Mouse (Mus musculus) adrenal gland, adult 8-10 months (tissue): ENCODE data around the gene Mkrn1. TPM values are rescaled to one million over a fixed set of nuclear protein-coding genes. Genes with fewer than 3 reads are reported as not detected.
"Not testable (repeated sequence)": the region's sequence is repeated elsewhere in the genome, so short reads cannot be mapped to it uniquely, and the experiment has no call there.

Experiments
- DNase-seq: peaks from one replicate; pipeline ENCODE4 v3.0.0; 2022
- total RNA-seq, 4 experiments: library from RNA; stranded (reverse); gene quantifications; 2 replicates each; pipeline ENCODE4 v1.2.4; 2022

Mkrn1 gene
- total RNA-seq, 4 experiments from 2014 or later, result 69.0 to 90.4 (median 76.6) TPM

DNA sequence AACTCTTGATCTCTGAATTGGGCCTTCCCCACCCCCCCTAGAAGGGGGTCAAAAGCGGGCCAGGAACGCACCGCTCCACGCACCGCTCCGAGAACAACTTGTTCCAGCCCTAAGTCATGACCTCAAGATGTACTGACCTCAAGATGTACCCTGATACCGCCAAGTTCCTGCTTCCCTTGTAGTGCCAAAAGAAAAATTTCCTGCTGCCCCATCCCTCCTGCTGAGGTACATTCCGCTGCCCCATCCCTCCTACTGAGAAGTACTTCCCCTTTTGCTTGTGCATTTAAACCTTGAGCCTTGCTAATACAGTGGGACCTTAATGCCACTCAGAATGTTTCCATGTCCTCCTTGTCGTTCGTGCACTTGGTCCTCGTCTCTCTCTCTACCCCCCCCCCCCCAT lies 10.5 kb upstream of the Mkrn1 start:
- no peak for DNase-seq

DNA sequence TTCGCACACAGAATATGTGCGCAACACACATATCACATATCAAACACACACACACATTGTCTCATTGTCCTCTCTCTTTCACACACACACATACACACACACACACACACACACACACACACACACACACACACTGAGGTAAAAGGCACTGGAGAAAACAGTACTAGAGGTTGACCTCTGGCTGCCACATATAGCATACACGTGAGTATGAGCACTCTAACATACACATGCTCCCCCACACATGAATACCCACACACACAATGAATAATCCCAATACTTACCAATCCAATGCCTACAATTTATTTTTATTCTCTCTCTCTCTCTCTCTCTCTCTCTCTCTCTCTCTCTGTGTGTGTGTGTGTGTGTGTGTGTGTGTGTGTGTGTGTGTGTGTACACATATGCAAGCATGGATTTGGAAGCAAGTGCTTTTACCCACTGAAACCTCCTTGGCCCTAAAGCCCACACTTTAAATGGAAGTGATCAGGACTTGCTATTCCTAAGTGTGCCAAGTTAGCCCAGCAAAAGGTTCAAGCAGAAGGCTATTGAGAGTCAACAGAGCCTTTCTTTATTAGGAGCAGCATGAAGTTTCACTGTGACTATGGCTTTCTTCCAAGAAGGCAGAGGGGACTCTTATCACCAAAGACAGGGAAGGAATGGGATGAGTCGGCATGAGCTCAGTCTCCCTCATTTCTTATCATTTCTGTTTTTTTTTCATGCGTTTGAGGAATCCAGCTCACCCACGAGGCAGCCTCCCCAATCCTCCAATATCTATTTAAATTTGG lies 8.9 kb upstream of the Mkrn1 start:
- DNase-seq, result no peak

DNA sequence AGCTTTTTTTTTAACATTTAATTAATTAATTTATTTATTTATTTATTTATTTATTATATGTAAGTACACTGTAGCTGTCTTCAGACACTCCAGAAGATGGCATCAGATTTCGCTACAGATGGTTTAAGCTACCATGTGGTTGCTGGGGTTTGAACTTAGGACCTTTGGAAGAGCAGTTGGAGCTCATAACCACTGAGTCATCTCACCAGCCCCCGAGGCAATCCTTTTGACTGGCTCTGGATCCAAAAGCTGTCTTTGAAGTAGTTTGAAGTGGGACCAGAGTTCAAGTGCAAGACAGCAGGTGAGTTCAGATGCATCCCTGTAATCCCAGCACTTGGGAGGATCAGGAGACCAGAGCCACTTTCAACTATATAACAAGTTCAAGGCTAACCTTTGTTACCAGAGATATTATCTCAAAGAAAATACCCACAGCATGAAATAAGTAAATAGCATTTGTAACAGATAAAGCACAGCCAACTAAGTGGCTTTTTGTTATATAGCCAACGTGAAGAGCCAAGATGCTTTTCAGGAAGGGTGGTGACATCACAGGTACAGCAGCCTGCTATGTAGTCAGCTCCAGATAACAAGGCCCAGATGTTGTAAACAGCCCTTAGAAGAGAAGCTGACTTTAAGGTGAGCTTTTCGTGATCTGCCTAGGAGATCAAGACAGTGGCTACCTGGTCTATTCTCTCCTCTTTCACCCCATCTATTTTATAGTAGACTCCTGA lies 7.2 kb upstream of the Mkrn1 start:
- DNase-seq, result no peak

DNA sequence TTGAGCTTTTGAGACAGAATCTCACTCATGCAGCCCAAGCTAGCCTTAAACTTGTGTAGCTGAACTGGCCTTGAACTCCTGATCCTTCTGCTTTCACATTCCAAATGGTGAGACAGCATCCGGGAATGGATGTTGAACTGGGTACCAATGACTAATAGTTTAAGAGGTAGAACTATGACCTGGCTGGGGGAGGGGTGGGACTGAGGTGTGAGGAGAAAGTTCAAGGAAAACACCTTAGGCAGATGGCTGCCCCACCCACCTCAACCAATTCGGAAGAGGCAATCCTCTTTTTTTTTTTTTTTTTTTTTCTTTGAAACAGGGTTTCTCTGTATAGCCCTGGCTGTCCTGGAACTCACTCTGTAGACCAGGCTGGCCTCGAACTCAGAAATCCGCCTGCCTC lies 6.5 kb upstream of the Mkrn1 start:
- DNase-seq, result no peak

DNA sequence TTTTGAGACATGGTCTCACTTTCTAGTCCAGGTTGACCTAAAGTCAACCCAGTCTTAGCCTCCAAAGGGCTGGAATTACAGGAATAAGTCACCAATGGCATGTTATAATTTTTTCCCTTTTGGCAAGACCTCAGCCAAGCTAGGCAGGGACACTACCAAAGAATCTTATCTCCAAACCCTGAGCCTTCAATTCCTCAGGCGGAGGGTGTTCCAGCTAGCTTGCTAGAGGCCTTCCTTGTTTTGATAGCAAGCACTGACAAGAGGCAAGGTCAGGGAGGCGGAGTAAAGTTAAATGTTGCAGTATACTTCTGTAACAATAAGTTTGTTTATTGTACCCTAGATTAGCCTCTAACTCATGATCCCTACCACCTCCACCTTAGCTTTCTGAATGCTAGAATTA lies 4.9 kb upstream of the Mkrn1 start:
- DNase-seq, result no peak

DNA sequence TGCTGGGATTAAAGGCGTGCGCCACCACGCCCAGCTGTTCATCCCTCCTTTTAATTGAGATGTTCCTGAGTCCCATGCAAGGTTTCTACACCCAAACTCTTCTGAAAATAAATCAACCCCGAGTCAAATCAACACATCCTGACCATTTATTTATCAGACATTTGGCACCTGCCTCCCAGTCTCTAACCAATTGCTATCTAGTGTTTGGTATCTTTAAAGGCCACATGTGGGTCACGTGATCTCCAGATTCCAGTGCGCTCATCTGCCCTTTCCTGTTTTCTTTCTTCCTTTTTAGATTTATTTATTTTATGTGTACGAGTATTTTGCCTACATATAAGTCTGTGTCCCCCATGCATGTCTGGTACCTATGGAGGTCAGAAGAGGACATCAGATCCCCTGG lies 3.4 kb upstream of the Mkrn1 start:
- no peak for DNase-seq

DNA sequence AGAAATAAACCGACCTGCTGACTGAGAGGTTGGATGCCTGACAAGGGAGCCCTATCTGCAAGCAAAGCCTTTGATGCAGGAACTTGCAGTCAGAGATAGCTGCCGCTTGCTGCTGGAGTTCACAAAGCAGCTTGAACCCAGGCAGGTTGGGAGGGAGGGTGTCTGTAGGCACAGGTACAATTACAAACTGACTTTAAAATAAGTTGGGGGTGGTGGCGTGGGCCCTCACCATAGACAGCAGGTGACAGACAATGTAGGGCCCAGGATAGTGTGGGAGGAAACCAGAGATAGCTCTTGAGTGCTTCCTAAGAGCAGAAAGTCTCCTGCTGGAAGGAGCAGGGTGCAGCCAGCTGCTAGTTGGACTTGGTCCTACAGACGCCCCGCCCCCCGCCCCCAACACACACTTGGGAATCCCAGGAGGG lies 2.9 kb upstream of the Mkrn1 start:
- DNase-seq, result no peak

DNA sequence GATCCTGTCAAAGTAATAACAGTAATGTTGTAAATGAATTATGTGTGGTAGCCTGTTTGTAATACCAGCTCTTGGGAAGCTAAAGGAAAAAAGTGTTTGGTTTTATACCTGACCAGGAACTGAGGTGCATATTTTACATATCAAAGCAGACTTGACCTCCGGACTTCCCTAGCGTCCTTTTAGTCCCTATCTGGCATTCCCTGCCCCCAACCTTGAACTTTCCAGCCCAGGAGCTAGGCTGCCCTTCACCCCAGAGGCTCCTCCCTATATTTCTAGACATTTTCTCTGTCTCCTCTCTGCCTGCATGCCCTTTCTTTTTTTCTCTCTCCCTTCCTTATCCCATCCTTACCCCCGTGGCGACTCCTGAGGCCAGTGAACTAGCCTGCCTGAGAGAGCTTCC lies 605 bp upstream of the Mkrn1 start:
- DNase-seq, result no peak

DNA sequence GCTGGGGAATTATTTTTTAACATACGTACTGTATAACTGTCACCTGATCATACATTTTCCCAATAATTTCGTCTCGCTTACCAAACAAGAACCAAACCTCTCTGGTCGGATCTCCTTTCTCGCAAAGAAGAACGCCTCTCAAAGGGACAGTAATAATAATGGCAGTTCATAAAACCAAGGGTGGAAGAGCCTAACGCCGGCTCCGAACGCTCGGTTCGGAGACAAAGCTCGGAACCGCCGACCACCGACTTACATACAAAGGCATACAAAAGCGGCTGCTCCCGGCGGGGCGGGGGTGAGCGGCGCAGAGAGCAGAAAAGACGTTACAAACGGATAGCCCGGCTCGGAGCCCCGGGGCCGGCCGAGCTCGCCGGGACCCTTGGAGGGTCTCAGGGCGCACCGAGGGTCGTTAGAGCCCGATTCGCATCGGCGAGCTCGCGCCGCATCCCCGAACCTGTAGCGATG lies 844 bp downstream of the Mkrn1 start:
- DNase-seq, result peak; percentile 22

DNA sequence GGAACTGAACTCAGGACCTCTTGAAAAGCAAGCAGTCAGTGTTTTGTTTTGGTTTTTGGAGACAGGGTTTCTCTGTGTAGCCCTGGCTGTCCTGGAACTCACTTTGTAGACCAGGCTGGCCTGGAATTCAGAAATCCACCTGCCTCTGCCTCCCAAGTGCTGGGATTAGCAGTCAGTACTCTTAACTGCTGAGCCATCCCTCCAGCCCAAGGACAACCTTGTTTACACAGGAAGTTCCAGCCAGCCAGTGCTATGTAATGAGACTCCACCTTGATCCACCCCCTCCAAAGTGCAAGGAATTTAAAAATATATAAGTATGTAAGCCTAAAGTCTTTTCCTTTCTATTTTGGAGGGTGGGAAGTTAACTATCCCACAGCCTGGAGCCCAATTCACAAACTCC lies 3.6 kb downstream of the Mkrn1 start:
- not testable (repeated sequence) for DNase-seq

DNA sequence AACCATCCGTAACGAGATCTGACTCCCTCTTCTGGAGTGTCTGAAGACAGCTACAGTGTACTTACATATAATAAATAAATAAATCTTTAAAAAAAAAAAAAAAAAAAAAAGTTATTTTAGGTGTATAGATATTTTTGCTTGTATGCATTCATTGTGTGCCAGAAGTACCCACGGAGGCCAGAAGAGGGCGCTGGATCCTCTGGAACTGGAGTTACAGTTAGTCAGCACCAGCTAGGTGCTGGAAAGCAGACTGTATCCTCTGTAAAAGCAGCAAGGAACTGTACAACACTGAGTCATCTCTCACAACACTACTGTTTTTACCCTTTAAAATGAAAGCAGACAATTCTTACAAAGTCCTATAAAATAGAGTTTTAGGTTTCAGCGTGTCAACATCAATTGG lies 4.5 kb downstream of the Mkrn1 start:
- DNase-seq, result peak; percentile 44

DNA sequence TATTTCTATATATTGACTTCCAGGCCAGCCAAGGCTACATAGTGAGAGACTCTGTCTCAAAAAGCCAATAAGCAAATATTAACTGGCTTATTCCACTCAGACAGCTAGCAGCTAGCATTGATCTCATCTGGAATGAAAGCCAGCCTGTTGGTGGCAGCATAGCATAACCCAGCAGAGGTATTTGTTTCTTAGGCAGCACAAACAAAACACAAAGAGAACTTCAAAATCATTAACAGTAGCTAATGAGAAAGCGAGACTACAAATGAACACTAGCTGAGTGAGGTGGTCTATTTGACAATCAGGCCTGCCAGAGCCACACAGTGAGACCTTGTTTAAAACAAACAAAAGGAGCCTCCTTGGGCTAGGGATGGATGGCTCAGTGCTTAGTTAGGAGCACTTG lies 6.2 kb downstream of the Mkrn1 start:
- no peak for DNase-seq

DNA sequence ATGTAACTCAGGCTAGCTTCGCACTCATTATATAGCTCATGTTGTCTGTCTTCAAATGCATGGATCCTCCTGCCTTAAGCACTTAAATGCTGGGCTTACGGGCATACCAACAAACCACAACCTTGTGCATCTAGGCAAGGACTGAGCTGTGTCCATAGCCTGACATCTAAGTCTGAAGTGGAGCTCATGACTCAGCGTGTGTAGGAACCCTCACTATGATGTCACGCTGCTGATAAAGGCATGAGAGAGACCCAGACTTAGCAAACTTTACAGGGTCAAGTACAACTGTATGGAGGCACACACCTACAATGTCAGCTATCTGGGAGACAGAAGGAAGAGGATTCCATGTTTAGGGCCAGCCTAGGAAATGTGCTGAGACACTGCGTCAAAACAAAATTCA lies 13.8 kb downstream of the Mkrn1 start:
- no peak for DNase-seq

DNA sequence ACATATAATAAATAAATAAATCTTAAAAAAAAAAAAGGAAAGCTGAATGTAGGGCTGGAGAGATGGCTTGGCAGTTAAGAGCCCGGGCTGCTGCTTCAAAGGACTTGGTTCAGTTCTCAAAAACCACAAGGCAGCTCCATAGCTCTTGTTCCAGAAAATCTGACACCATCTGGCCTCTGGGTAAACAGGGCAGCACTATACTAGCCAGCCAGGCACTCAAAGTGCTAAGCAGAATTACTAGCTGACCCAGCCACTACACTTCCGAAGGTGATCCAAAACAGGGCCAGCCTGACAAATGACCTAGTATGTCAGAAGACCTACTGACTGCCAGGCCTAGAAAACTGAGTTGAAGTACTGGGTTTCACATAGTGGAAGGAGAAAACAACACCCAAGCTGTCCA lies 17.1 kb downstream of the Mkrn1 start:
- DNase-seq, result no peak

DNA sequence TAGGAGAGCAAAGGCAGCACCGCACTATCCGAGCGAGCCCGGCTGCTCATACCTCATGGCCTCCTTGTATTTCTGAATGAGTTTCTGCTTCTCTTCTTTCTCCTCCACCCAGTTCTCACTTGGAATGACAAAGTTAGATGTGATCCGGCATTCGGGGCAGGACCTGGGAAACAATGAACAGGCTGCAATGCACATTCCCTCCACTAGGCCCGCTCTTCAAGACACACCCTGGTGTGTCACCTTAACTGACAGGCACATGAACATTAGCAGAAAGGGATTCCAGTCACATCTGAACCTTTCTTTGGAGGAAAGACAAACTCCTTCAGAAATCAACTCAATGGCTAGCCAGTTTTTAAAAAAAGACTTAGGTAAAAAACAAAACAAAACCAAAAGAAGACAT lies 19.9 kb downstream of the Mkrn1 start:
- DNase-seq, result no peak

DNA sequence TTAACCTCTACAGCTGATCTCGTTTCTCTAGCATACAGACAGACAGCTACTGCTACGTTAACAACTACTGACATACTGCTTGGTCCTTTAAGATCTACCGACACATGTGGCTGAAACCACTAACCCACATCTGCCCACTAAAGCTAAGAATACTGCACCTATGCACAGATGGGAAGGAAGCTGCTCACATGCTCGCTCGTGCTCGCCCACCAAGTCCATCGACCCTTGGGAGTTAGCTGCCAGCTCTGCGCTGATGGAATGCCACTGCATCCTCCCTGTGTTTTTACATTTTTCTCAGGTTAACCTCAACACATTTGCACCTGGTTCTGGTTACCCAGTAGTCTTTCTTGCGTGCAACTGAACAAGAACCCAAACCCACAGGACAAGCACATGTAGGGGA lies 21.9 kb downstream of the Mkrn1 start:
- no peak for DNase-seq

DNA sequence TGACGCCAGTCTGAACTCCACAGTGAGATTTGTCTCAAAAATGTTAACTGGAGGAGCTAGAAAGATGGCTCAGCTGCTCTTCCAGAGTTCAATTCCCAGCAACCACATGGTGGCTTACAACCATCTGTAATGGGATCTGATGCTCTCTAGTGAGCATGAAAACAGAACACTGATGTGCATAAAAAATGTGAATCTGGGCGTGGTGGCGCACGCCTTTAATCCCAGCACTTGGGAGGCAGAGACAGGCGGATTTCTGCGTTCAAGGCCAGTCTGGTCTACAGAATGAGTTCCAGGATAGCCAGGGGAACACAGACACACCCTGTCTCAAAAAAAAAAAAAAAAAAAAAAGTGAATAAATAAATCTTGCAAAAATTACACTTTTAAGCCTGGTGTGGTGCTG lies 23.2 kb downstream of the Mkrn1 start:
- DNase-seq, result no peak

DNA sequence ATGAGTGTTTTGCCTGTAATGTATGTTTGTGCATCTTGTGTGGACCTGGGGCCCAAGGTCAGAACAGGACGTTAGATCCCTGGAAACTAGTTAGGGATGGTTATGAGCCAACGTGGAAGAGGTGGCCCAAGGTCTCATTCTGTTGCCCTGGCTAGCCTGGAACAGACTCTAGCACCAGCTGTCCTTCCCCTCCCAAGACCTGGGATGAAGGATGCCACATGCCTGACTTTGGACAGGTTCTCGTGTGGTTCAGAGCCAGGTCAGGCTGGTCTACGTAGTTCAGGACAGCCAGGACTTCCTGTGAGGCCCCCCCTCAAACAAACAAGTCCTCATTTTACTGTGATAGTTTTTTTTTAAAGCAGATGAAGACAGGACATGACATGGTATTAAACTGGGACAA lies 24.3 kb downstream of the Mkrn1 start:
- no peak for DNase-seq

DNA sequence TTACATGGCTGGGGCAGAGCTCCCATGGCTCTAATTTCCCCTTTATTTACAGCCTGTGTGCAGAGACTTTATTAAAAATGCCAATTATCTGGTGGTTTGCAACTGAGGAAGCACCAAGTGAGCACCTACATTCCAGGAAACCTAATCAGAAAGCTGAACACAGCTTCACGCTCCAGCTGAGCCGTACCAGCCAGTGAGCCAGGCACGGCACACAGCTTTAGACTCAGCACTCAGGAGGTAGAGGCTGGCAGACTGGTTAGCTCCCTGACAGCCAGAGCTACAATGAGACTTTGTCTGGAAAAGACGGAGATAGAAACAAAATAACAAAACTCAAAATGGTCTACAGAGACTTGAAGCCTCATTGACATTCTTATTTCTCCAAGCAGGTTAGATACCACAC lies 24.8 kb downstream of the Mkrn1 start:
- DNase-seq, result no peak

DNA sequence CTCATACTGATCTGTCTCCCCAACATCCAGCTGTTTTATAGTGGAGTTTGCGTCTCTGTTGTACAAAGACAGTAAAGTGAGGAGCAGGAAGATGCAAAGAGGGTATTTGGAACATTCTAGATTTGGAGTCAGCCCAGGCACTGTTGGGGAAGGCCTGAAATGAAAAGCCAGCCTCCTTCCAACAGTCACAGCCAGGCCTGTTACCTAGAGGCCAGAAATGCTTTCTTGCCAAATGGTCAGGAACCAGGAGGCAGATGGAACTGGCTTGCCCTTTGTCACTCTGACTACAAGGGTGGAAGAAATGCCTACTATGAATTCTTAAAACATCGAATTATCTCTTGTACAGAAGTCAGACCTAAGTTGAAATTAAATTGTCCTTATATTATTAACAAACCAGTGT lies 30.3 kb downstream of the Mkrn1 start:
- DNase-seq, result no peak

DNA sequence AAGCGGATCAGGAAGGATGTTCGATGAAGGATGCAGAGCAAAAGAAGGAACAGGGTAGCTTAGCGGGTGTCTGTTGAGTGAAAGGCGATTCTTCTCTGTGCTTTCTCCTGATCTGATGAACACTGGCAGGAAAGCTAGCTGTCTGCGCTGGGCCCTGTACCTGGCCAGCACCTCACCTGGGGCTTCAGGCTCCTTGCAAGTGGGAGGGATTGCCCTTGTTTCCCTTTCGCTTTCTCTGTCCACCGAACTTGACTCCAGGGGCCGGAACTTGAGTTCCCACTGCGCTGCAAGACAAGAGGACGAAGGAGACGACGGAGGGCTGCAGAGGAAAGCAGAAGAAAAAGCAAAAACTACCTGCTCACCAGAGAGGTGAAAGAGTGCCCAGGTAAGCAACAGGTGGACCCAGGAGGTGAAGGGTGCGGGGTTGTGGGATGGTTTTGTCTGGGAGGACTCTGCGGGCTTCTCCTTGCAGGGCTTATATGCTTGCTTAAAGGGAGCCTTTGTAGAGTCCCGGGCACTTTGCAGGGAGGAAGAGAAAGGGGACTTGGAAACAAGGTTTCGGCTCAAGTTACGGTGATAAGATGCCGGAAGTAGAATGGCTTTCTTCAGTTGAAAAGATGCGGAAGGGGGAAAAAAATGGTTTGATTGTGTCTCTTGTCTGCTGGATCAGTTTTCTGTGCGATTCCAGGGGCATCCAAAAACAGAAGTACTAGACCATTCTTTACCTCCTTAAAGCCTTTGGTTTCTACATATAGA lies 39.0 kb downstream of the Mkrn1 start, which contains the start of gene Rab19:
Gene Rab19, plus strand, starts transcription at position 51 of the 756 bp plus-strand sequence.
- peak; percentile 19 for DNase-seq

DNA sequence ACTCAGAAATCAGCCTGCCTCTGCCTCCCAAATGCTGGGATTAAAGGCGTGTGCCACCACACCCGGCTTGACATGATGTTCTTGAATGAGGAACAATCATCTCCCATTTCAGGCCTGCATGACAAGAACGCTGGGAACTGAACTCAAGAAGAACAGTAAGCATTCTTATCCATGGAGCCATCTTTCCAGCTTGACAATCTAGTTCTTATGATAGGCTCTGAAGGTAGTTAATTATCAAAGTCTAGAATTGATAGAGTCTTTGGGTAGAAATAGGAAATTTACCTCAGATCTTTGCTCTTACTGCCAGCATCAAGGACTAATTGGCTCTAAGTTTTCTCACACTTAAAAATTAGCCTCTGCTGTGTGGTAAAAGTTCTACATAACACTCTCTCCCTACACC lies 40.0 kb downstream of the Mkrn1 start:
- DNase-seq, result no peak

DNA sequence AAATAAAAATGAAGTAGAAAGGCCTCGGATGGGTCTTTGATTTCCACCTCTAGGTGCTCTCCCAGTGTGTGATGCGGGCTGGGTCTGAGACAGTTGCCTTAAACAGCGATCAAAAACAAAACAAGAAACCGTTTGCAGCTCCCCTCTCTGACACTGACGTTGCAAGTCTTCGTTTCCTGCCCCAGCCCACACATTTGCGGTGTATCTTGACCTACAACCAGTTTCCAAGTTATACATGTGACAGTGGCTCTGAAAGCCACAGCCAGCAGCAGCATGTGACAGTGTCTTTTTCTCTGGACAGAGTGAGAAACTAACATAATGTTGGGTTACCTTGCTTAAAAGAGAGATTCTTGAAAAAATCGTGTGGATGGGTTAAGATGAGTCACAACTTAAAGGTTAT lies 40.5 kb downstream of the Mkrn1 start:
- DNase-seq, result no peak
